Mouse (Mus musculus): ENCODE data around the gene Cenpa. TPM values are rescaled to one million over a fixed set of nuclear protein-coding genes. Genes with fewer than 3 reads are reported as not detected.

Cenpa gene
- polyA plus RNA-seq, 1 experiment: 6.3 TPM

GRCm38 (mm10) chr5:30625379-30625778, 41.2 kb upstream of the Cenpa start:
- 71% methylated on average over 3 of the region's 3 CpGs for WGBS
- TF ChIP-seq CTCF (conservative IDR thresholded peaks at IDR 0.05; ENCODE audit: insufficient read depth, insufficient read length, low read depth, low read length) (no peak), POLR2A (IDR thresholded peaks at IDR 0.05; ENCODE audit: low read depth, low read length) (no peak)
- Histone ChIP-seq H3K4me3 (ENCODE audit: insufficient read depth, low read depth, low read length) (no peak overlapping the region), H3K4me1 (ENCODE audit: control insufficient read depth, insufficient read depth, low read length) (peaks cover 4% of the 10 kb centered on the region; the same call in 1 of the 2 replicates), H3K36me3 (ENCODE audit: control insufficient read depth, insufficient read depth, low read length) (no peaks in the 10 kb centered on the region), H3K27me3 (replicated peaks; ENCODE audit: control insufficient read depth, insufficient read depth, low read length) (0 out of 2 replicates have a peak, but pooled peaks cover 2% of the 10 kb centered on the region), H3K27ac (ENCODE audit: insufficient read depth, low read depth, low read length) (no peak overlapping the region)
- DNase-seq: no peak

- WGBS: 82% methylated on average over 8 of the region's 8 CpGs
- Histone ChIP-seq H3K36me3 (ENCODE audit: control insufficient read depth, insufficient read depth, low read length) (no peaks in the 10 kb centered on the region), H3K4me1 (ENCODE audit: control insufficient read depth, insufficient read depth, low read length) (peaks cover 4% of the 10 kb centered on the region; the same call in 1 of the 2 replicates), H3K27me3 (replicated peaks; ENCODE audit: control insufficient read depth, insufficient read depth, low read length) (0 out of 2 replicates have a peak, but pooled peaks cover 2% of the 10 kb centered on the region), H3K4me3 (ENCODE audit: insufficient read depth, low read depth, low read length) (no peak overlapping the region), H3K27ac (ENCODE audit: insufficient read depth, low read depth, low read length) (no peak overlapping the region)
- DNase-seq: no peak
- TF ChIP-seq CTCF (conservative IDR thresholded peaks at IDR 0.05; ENCODE audit: insufficient read depth, insufficient read length, low read depth, low read length): no peak
- TF ChIP-seq POLR2A (IDR thresholded peaks at IDR 0.05; ENCODE audit: low read depth, low read length): no peak
Measured at GRCm38 (mm10) chr5:30626331-30627105, 40.1 kb upstream of the Cenpa start.

GRCm38 (mm10) chr5:30628511-30628910, 38.1 kb upstream of the Cenpa start:
- TF ChIP-seq CTCF (conservative IDR thresholded peaks at IDR 0.05; ENCODE audit: insufficient read depth, insufficient read length, low read depth, low read length) (no peak), POLR2A (IDR thresholded peaks at IDR 0.05; ENCODE audit: low read depth, low read length) (no peak)
- H3K36me3 ChIP-seq (ENCODE audit: control insufficient read depth, insufficient read depth, low read length): no peaks in the 10 kb centered on the region
- no peak overlapping the region for H3K27ac ChIP-seq (ENCODE audit: insufficient read depth, low read depth, low read length)
- no peaks in the 10 kb centered on the region for H3K27me3 ChIP-seq (replicated peaks; ENCODE audit: control insufficient read depth, insufficient read depth, low read length)
- 74% methylated on average over 3 of the region's 3 CpGs for WGBS
- no peaks in the 10 kb centered on the region for H3K4me1 ChIP-seq (ENCODE audit: control insufficient read depth, insufficient read depth, low read length)
- DNase-seq: peak; percentile 42
- no peak overlapping the region for H3K4me3 ChIP-seq (ENCODE audit: insufficient read depth, low read depth, low read length)

GRCm38 (mm10) chr5:30630401-30630800, 36.2 kb upstream of the Cenpa start:
- Histone ChIP-seq H3K4me1 (ENCODE audit: control insufficient read depth, insufficient read depth, low read length) (no peaks in the 10 kb centered on the region), H3K4me3 (ENCODE audit: insufficient read depth, low read depth, low read length) (no peak overlapping the region), H3K36me3 (ENCODE audit: control insufficient read depth, insufficient read depth, low read length) (no peaks in the 10 kb centered on the region), H3K27ac (ENCODE audit: insufficient read depth, low read depth, low read length) (no peak overlapping the region), H3K27me3 (replicated peaks; ENCODE audit: control insufficient read depth, insufficient read depth, low read length) (no peaks in the 10 kb centered on the region)
- 73% methylated on average over 6 of the region's 6 CpGs for WGBS
- TF ChIP-seq CTCF (conservative IDR thresholded peaks at IDR 0.05; ENCODE audit: insufficient read depth, insufficient read length, low read depth, low read length) (no peak), POLR2A (IDR thresholded peaks at IDR 0.05; ENCODE audit: low read depth, low read length) (no peak)
- DNase-seq: no peak

GRCm38 (mm10) chr5:30632134-30632533, 34.4 kb upstream of the Cenpa start:
- Histone ChIP-seq H3K27me3 (replicated peaks; ENCODE audit: control insufficient read depth, insufficient read depth, low read length) (no peaks in the 10 kb centered on the region), H3K27ac (ENCODE audit: insufficient read depth, low read depth, low read length) (no peak overlapping the region), H3K4me3 (ENCODE audit: insufficient read depth, low read depth, low read length) (no peak overlapping the region), H3K36me3 (ENCODE audit: control insufficient read depth, insufficient read depth, low read length) (no peaks in the 10 kb centered on the region), H3K4me1 (ENCODE audit: control insufficient read depth, insufficient read depth, low read length) (no peaks in the 10 kb centered on the region)
- WGBS: 66% methylated on average over 1 of the region's 1 CpGs
- no peak for DNase-seq
- TF ChIP-seq CTCF (conservative IDR thresholded peaks at IDR 0.05; ENCODE audit: insufficient read depth, insufficient read length, low read depth, low read length) (no peak), POLR2A (IDR thresholded peaks at IDR 0.05; ENCODE audit: low read depth, low read length) (no peak)

- no peak overlapping the region for H3K4me3 ChIP-seq (ENCODE audit: insufficient read depth, low read depth, low read length)
- no peaks in the 10 kb centered on the region for H3K36me3 ChIP-seq (ENCODE audit: control insufficient read depth, insufficient read depth, low read length)
- no peak for DNase-seq
- TF ChIP-seq CTCF (conservative IDR thresholded peaks at IDR 0.05; ENCODE audit: insufficient read depth, insufficient read length, low read depth, low read length) (no peak), POLR2A (IDR thresholded peaks at IDR 0.05; ENCODE audit: low read depth, low read length) (no peak)
- H3K27me3 ChIP-seq (replicated peaks; ENCODE audit: control insufficient read depth, insufficient read depth, low read length): no peaks in the 10 kb centered on the region
- WGBS: 44% methylated on average over 7 of the region's 7 CpGs
- no peak overlapping the region for H3K27ac ChIP-seq (ENCODE audit: insufficient read depth, low read depth, low read length)
- no peaks in the 10 kb centered on the region for H3K4me1 ChIP-seq (ENCODE audit: control insufficient read depth, insufficient read depth, low read length)
Measured at GRCm38 (mm10) chr5:30636994-30637393, 29.6 kb upstream of the Cenpa start.

- 2% methylated on average over 6 of the region's 6 CpGs for WGBS
- no peak for TF ChIP-seq POLR2A (IDR thresholded peaks at IDR 0.05; ENCODE audit: low read depth, low read length)
- TF ChIP-seq CTCF (conservative IDR thresholded peaks at IDR 0.05; ENCODE audit: insufficient read depth, insufficient read length, low read depth, low read length): peak; percentile 95
- DNase-seq: peak; percentile 86
Measured at GRCm38 (mm10) chr5:30638041-30638440, 28.5 kb upstream of the Cenpa start.

More at GRCm38 (mm10) chr5:30638041-30638440, 28.5 kb upstream of the Cenpa start:
- H3K36me3 ChIP-seq (ENCODE audit: control insufficient read depth, insufficient read depth, low read length): no peaks in the 10 kb centered on the region
- no peaks in the 10 kb centered on the region for H3K27me3 ChIP-seq (replicated peaks; ENCODE audit: control insufficient read depth, insufficient read depth, low read length)
- H3K27ac ChIP-seq (ENCODE audit: insufficient read depth, low read depth, low read length): no peak overlapping the region
- no peaks in the 10 kb centered on the region for H3K4me1 ChIP-seq (ENCODE audit: control insufficient read depth, insufficient read depth, low read length)
- H3K4me3 ChIP-seq (ENCODE audit: insufficient read depth, low read depth, low read length): no peak overlapping the region

All from kidney, adult 2 months (tissue).